Mouse (Mus musculus): ENCODE data around the gene Pde6g. TPM values are rescaled to one million over a fixed set of nuclear protein-coding genes. Genes with fewer than 3 reads are reported as not detected.

The Pde6g gene
- total RNA-seq, 2 experiments from 2014 or later = 0.32 TPM; not detected in 1

DNA sequence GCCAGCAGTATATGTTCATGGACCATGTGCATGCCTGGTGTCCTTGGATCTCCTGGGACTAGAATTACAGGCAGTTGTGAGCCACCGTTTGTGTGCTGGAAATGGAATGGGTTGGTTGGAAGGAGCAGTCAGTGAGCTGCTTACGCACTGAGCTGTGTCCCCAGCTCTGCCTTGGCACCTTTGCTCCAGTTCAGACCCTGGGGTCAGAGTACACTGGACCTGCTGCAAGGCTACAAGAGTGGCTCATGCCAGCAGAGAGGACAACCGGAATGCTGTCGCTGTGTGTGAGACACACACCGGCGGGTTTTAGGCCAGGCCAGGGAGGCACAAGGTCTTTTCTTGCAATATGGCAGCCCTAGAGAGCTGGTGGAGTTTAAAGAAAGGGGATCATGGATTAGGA, 18.8 kb upstream of the Pde6g start:
- DNase-seq = no peak
- intact Hi-C loops (cut with DNase I) = no loop called here

DNA sequence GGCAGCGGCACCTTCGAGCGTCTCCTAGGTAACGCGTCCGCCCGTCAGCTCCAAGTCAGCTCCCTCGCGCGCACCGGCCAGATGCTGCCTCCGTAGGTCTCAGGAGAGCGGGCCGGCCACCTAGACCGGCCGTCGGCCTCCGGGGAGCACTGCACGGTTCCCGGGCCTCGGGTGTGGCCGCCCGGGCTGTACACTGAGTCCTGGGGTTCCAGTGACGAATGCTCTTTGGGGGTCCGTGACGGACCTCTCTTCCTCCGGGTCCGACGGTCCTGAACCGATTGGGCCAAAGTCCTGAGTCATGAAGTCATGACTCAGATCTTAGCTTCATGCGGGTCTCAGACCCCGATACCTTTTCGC, 14.4 kb upstream of the Pde6g start:
- no peak for DNase-seq
- intact Hi-C loops (cut with DNase I) = no loop called here

DNA sequence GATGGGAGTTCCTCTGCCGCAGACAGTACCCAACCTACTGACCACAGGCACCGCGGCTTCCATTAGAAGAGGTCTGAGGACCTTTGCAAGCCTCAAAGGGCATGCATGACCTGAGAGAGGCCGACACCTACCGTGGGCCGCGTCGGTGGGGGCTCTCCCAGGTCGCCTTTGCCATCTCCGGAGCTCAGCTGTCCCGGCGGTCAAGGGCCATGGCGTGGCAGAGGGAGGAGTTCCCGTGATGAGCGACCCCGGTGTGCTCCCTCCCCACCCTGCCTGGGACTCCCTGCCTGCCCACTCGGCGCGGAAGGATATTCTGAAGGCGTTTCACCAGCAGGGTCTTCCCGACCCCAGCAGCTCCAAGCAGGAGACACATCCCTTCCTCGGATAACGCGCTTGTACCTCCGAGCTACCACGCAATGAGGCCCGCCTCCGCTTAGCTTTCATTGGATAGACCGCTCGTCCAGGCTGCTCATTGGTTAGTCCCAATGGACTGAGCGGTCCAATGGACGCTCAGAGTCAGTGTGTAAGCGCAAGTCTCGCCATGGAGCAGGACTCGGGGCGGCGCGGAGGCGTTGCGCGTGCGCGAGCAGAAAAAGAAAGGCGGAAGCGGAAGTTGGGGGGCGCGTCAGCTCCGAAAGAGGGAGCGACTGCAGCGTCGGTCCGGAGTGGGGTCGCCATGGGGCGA, 13.9 kb upstream of the Pde6g start, which contains the start of gene Arl16:
Arl16 (minus strand) TSS at position 557 of the 685 bp plus-strand sequence.
- DNase-seq = peak; percentile 95
- intact Hi-C loops (cut with DNase I) = no loop called here

DNA sequence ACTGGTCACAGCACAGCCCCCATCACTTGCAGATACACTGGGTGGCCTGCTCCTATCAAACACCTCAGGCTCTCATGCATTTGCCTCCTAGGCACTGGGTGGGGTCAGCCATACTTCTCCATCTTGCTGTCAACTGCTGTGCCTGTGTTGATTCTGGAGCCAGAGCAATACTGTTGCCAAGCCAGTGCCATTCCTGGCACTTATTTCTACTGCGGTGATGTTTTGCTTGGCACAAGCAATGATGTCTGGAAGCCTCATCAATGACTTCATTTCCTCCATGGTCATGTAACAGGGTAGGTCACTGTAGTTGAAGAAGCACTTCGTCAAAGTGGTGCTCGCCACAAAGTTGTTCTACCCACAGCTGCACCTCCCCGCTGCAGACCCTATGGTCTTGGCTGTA, 12.2 kb upstream of the Pde6g start:
- intact Hi-C loops (cut with DNase I) = no loop called here

DNA sequence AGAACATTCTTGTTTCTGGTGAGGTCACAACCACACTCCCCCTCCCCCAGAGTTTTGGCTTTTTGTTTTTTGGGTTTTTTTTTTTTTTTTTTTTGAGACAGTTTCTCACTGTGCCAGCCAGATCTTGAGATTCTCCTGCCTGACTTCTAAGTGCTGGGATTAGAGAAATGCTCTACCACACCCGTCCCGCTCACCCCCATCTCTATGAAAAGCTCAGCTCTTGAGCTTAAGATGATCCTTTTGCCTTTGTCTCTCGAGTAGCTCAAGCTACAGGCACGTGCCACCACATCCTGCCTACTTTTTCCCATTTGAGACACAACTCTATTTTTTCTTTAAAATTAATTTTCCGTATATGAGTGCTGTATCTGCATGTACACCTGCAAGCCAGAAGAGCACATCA, 11.1 kb upstream of the Pde6g start:
- no peak for DNase-seq
- intact Hi-C loops (cut with DNase I) = no loop called here

More for the DNA sequence above, 12.2 kb upstream of the Pde6g start:
- no peak for DNase-seq

DNA sequence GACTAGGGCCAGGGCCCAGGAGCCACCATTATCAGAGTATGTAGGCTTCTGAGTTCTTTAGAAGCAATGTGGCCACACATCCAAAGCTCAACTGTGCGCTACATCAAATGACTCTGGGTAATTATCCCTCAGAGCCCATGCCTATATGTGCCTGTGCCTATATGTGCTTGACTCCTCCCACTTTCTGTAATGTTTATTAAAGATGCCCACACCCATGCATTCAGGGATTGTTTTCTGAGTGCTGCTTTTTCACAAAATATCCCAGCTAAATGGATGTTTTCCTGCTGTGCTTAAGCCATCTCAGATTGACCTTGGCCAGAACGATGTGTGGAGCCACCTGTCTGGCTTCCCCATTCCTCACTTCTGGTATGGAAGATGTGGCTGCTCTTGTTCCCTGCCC, 10.2 kb upstream of the Pde6g start:
- DNase-seq = no peak
- intact Hi-C loops (cut with DNase I) = no loop called here

DNA sequence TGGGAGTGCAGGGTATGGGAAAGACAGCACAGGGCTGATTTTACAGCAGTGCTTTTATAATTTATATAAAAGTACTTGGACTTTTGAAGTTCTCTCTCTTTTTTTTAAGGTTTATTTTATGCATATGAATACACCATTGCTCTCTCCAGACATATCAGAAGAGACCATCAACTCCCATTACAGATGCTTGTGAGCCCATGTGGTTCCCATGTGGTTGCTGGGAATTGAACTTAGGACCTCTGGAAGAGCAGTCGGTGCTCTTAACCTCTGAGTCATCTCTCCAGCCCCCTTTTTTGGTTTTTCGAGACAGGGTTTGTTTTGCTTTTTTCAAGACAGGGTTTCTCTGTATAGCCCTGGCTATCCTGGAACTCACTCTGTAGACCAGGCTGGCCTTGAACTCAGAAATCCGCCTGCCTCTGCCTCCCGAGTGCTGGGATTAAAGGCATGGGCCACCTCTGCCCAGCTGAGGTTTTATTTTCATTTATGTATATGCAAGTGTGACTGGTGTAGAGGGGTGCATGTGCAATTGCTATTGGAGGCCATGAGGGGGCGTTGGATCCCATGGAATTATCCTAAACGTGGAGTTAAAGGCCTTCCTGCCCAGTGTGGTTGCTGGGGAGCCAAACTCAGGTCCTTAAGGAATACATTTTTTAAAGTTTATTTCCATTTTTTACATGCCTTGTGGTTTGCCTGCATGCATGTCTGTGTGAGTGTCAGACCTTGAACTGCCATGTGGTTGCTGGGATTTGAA, 5.7 kb upstream of the Pde6g start:
- intact Hi-C loops (cut with DNase I) = no loop called here
- DNase-seq = no peak

DNA sequence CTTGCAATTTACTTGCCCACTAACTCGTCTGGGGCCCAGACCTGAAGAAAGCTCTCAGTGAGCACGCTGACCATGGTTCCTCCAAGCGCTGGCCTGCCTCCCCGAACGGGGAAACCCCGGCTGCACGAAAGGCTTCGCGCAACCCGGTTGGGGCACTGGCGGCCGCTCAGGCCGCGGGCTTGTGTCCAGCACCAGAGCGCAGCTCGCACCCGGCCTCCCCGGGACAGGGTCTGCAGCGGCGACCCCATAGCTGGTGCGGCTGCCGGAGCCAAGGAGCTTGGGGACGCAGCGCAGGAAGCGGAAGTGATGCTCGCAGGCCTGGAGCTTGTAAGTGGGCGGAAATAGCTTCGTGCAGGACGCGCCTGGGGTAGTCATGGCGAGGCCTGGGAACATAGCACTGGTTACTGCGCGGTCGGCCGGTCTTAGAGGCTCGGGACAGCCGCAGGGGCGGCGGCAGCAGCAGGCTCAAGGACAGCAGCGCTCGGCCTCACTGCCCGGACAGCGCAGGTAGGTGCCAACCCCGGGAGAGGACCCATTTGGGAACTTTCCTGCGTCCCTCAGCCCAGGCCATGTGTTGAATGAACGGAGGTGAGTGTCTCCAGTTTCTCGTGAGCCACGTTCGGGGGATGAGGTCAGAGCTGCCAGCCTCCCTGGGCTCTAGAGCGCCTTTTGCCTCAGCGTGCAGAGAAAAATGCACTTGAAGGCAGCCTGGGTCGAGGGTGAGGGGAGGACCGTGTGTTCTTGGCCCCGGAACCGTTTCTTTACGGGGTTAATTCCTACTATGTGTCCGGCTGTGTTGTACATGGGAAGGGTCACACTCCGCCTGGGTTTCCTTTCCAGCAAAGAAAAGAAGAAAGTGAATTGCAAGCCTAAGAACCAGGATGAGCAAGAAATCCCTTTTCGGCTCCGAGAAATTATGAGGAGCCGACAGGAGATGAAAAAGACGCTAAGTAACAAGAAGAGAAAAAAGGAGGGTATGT, 4.8 kb upstream of the Pde6g start, which contains the start of the genes Oxld1 and Ccdc137:
Oxld1 (minus strand) TSS at position 297 of the 980 bp plus-strand sequence.
Ccdc137 (plus strand) TSS at position 344 of the 980 bp plus-strand sequence.
- DNase-seq = peak; percentile 87 to 89
- intact Hi-C loops (cut with DNase I) = no loop called here

DNA sequence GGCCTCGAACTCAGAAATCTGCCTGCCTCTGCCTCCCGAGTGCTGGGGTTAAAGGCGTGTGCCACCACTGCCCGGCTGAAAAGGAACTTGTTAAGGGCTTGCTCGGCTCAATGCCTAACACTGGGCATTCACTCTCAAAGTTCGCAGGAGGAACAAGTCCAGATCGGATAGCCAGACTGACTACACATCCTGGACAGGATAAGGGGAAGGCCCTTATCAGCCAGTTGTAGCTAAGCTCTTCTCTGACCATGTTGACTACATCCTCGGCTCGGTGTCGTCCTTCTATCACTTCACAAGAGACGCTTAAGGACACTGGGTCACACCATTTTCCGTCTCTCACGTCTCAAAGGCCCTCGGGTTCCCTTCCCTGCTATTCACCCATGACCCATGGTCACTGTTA, 4.1 kb upstream of the Pde6g start:
- intact Hi-C loops (cut with DNase I) = no loop called here

DNA sequence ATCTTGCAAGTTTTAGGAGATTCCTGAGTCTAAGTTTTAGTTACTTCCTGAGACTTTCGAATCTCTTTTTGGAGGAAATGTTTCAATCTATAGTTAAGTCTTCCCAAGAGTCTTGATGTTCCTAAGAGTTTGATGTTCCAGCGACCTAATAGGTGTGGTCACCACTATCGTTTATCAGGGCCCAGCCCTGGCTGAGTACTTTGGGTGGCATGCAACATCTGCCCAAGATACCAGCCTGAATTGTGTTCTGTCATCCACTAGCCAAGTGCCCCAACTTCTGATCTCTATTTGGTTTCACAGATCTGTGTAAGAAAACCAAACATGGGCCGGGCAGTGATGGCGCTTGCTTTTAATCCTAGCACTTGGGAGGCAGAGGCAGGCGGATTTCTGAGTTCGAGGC, 2.1 kb upstream of the Pde6g start:
- intact Hi-C loops (cut with DNase I) = no loop called here
- no peak for DNase-seq

More for the DNA sequence above, 4.1 kb upstream of the Pde6g start:
- DNase-seq = peak in 1 of 2 experiments; percentile 23

DNA sequence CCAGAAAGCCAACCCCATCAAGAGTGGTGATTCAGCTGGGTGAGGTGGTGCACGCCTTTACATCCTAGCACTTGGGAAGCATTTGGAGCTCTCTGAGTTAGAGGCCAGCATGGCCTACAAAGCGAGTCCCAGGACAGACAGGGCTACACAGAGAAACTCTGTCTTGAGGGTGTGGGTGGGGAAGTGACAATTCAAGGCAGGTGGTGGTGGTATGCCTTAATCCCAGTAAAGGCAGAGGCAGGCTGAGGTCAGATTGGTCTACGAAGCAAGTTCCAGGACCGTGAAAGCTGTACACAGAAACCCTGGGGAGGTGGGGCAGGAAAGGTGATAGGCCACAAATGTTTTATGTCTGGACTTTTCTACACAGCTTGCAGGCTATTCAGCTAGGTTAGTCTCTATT, 1.7 kb upstream of the Pde6g start:
- intact Hi-C loops (cut with DNase I) = no loop called here
- DNase-seq = no peak

DNA sequence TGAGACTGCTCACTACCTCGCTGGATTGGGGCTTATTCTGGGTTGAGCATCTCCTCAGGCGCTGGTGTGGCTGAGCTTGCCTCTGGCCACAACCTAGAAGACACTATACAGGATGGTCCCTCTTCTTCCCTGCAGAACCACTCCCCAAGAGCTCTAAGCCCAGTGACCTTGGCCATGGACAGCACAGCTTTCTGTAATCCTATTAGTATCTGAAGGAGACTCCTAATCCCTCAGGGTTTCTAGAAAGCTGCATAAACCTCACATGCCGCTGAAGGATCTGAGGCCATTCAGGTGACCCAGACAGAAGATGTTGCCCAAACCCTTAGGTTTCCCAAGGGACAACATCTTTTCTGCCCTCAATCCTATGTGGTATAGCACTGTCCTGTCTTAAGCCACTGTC, 1.1 kb downstream of the Pde6g start:
- no peak for DNase-seq
- intact Hi-C loops (cut with DNase I) = no loop called here

DNA sequence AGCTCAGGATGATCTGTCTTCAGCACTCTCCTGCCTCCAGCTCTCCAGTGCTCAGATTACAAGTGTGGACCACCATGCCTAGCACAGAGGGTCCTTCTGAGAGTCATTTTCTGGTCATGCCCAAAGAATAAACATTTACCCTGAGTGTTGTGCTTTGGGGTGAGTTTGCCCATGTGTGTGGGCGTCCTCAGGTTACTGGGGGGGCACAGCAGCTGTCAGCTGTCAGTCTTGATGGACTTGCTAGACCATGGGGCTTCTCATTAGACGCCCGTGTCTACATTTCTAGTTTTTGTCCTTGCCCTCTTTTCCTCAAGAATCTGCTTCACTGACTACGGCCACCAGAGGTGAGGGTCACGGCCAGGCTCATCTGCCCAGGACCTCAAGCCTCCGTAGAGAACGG, 6.1 kb downstream of the Pde6g start:
- no peak for DNase-seq
- intact Hi-C loops (cut with DNase I) = no loop called here

DNA sequence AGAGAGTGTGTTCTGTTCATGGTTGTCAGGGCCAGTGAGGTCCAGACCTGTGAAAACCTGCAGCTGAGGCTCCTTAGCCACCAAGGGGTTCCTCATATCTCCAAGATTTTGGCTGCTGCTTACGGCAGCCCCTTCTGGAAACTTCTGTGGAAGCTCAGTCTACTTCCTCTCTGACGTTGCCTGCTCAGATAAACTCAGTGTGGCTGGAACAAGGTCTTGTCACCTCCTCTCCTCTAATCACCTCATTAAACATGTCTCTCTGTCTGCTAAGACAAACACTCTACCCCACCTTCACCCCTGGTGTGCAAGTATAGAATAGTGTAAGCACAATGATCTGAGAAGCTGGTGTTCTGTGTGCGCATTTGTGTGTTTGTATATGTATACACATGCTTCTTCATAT, 7.8 kb downstream of the Pde6g start:
- intact Hi-C loops (cut with DNase I) = no loop called here
- DNase-seq = no peak

DNA sequence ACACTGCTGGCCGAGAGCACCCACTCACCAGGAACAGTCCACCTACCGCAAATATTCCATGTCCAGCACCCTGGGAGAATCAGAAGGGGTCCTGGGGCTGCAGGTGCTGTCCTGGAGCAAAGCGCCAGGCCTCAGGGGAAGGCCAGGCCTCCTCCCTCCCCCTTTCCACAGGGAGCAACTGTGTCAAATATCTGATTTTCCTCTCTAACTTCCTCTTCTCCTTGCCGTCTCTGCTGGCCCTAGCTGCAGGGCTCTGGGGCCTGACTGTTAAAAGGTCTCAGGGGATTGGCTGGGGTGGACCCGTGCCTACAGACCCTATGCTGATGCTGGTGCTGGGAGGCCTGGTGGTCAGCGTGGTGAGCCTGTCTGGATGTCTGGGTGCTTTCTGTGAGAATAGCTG, 9.2 kb downstream of the Pde6g start:
- DNase-seq = no peak

DNA sequence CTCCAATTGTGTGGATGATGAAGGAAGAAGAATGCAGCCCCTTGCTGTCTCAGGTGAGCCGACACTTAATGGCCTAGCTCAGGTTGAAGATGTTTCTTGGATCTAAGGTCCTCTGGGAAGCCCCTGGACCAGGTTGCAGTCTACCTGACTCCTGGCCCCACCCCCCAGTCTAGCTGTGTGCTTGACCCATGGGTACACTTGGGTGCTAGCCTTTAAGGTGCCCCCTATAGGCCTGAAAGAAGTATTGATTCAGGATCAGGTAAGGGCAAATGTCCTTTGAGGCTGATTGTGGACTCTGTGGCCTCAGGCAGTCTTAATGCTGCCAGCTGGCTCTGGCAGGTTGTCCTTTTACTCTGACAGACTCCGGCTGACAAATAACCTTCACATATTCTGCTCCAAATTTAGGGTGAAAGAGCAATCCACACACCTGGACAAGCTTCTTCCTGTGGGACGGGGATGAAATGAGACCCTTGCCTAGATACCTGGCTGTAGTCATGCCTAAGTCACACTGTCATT, 10.5 kb downstream of the Pde6g start:
- intact Hi-C loops (cut with DNase I) = no loop called here
- DNase-seq = no peak

More for the DNA sequence above, 9.2 kb downstream of the Pde6g start:
- intact Hi-C loops (cut with DNase I) = no loop called here

DNA sequence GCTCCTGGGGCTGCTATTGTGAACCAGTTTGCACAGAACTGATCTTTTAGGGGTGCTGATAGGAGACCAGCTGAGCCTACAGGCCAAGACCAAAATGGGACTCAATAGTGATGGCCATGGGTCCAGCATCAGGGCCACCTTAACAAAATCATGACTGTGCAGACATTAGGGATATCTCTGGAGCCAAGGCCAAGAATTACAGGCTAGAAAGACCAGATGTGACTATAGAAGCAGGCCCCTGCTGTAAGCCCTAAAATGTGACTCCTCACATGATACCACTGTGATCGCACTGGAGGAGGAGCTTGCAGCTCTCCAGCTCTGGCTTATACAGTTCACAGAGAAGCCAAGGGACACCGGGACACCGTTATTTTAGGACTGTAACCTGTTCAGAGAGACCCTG, 11.0 kb downstream of the Pde6g start, which contains the start of gene Tspan10:
Tspan10 (plus strand) TSS at position 301 of the 400 bp plus-strand sequence.
- intact Hi-C loops (cut with DNase I) = no loop called here
- DNase-seq = no peak

DNA sequence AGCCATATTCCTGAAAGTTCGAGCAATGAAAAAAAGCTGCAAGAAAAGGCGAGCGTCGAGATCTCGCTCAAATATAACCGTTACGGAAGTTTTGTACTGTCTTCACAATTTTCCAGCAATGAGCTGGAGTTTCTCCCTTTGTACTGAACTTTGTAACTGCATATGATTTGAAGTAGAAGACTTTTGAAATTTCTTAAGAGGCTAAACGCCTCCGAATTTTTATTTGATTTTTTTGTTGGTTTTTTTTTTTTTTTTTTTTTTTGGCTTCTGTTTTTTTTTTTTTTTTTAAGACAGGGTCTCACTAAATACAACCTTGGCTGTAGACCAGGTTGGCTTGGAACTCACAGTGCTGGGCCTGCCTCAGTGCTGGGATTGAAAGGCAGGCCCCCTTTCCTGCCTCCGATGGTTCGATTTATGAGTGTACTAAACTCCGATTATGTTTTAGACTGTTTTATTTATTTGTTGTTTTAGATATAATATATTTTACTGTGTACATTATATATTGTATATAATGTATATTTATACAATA, 15.4 kb downstream of the Pde6g start:
- no peak for DNase-seq
- intact Hi-C loops (cut with DNase I) = no loop called here

DNA sequence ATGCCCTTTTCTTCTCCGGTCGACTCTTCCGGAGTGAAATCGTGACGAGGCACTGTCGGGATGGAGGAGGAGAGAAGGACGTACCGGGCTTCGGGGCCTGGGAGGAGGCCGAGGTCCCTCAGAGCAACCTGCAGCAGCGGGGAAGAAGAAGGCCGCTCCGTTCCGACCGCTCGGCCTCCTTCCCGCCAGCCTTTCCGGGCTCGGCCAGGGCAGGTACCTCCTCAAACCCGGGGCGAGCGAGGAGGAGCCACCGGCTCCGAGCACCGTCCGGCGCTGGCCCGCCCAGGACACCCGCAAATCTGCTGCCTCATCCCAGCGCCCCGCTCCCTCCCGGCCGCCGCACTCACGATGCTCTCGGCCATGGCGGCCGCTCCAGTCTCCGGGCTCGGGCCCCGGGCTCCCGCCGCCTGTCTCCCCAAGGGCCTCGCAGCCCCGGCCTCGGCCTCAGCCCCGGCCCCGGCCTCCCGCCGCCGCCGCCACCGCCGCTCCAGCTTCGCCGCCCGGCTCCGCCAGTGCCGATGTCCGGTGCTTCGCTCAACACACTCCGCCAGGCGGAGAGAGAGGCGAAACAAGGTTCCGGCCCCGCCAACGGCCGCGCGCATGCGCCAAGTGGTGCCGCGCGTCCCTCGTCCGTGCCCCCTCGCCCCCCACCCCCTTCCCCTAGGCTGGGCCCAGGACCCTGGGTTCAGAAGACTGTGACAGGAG, 16.0 kb downstream of the Pde6g start, which contains the start of gene Nploc4:
Nploc4 (minus strand) TSS at position 557 of the 705 bp plus-strand sequence.
- intact Hi-C loops (cut with DNase I) = no loop called here
- DNase-seq = peak; percentile 93 to 95

DNA sequence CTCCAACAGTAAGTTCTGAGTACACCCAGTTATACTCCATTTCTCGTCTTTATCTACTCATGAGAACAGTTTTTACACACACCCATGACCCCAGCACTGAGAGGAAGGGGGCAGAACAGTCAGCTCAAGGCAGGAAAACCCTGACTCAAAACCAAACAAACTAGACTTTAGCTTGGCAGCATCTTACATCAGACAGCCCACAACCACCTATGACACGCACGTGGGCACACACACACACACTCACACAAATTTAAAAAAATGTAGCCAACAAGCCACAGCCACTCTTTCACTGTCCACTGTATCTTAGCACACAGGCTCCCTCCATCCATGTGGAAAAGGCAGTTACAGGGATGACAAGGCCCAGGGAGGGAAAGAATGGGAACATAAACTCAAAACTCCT, 26.6 kb downstream of the Pde6g start:
- intact Hi-C loops (cut with DNase I) = no loop called here

More for the DNA sequence above, 26.6 kb downstream of the Pde6g start:
- DNase-seq = no peak
